Mouse (Mus musculus) skeletal muscle tissue, postnatal 0 days (tissue): Measurements from ENCODE around the gene Gm12569. TPM values are rescaled to one million over a fixed set of nuclear protein-coding genes. Genes with fewer than 3 reads are reported as not detected.

Experiments used
- polyA plus RNA-seq: library from polyadenylated mRNA; unstranded; fragments of >200 nt; fragmentation: Nextera tagmentation; extraction: Ambion mirVana; gene quantifications from 2 replicates; pipeline ENCODE4 v1.2.1, GENCODE M21; 2015

Gene Gm12569
- not detected in 2 replicates for polyA plus RNA-seq

DNA sequence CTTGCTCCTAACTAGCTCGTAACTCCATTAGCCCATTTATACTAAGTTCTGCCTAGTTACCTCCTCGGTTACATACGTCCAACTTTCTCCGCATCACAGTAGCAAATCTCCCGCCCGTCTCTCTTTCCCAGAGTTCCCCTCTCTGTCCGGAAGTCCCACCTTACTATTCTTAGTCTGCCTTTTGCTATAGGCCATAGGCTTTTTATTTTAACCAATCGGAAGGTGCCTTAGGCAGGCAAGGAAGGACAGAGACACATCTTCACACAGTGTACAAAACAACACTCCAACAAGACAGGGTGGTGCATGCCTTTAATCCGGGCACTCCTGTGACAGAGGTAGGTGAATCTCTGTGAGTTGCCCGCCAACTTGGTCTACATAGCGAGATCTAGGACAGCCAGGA lies at the start of gene Gm12569:
Gene Gm12569 (plus strand): TSS at position 166 of the 400 bp plus-strand sequence.

DNA sequence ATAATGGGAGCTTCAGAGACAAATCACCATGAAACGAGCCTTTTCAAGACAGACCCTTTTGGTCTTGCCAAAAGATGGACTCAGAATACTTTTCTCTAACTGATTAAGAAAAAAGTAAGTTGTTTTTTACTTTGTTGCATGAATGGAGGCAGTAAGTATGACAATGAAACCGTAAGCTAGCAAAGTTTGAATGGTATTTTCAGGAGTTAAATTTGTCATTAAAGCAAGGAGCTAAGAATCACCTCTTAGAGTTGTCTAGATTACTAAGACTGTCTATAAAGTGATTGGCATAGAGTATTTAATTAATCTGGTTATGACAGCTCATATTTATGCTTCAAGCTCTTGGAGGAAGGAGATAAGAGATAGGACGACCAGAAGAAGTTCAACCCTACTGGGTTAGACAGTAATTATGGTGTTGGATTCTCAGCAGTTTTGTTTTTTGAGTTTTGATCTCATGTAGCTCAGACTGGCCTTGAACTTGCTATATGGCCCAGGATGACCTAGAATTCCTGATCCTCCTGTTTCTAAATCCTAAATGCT lies 41.5 kb downstream of the Gm12569 start, which contains the start of gene Clk4:
Gene Clk4 (plus strand): TSS at position 51 of the 540 bp plus-strand sequence.

DNA sequence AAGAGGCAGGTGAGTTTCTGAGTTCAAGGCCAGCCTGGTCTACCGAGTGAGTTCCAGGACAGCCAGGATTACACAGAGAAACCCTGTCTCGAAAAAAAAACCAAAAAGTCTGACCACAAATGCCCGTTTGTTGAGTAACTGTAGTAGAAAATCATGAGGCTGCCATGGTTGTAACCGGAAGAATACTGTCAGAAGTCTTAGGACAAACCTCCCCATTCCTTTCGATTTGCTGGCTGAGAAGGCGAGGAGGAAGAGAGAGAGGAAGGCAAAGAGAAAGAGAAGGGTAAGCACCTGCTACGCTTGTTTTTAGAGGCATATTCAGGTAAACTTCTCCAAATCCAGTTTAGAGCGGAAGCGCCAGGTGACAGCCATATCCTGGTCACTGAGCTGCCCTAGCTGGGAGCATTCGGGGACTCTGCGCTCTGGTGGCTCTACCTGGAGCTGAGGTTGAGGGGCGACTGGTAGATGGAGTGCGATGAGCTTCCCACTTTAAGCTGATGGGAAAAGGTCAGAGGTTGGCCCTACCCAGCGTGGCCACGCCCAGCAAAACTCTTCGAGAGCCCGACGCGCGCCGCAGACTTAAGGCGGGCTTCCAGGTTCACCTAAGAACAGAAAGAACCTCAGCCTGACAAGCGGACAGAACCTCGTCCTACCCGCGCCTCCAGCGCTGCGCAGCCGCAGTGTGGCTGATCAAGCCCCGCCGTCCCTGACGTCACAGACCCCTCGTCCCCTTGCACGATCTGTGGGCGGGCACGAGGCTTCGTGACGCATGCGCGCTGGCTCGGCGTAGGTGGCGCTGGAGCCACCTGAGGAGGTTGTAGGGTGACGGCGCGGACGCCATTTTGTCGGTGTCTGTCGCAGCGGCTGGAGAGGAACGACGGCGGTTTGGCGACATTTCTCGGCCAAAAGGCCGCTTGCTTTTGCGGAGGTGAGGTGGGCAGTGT lies 42.3 kb downstream of the Gm12569 start, which contains the start of gene BC049762:
Gene BC049762 (minus strand): TSS at position 705 of the 944 bp plus-strand sequence.

Other genes starting within 250 kb of the Gm12569 start
- gene Olfr1377, start 238.5 kb upstream of the Gm12569 start, polyA plus RNA-seq, result not detected in 2 replicates
- not detected in 2 replicates for gene Olfr51, start 216.9 kb upstream of the Gm12569 start, polyA plus RNA-seq
- not detected in 2 replicates for gene Olfr54, start 206.2 kb upstream of the Gm12569 start, polyA plus RNA-seq
- not detected in 2 replicates for gene Olfr1375, start 172.4 kb upstream of the Gm12569 start, polyA plus RNA-seq
- 4.1 TPM in 2 replicates for gene Zfp354a, start 161.2 kb upstream of the Gm12569 start, polyA plus RNA-seq
- 48.6 and 51.9 TPM in 2 replicates for gene Clk4, start 41.3 kb downstream of the Gm12569 start, polyA plus RNA-seq
- gene BC049762, start 42.6 kb downstream of the Gm12569 start, polyA plus RNA-seq, result 0.18 and 0.46 TPM in 2 replicates
- gene Col23a1, start 69.4 kb downstream of the Gm12569 start, polyA plus RNA-seq, result 15.6 and 19.7 TPM in 2 replicates